Mouse (Mus musculus) midbrain, embryonic 14.5 days (tissue): ENCODE results near the gene Dhx9. TPM values are rescaled to one million over a fixed set of nuclear protein-coding genes. Genes with fewer than 3 reads are reported as not detected.
"Not testable (repeated sequence)": the region's sequence is repeated elsewhere in the genome, so short reads cannot be mapped to it uniquely, and the experiment has no call there.

Experiments used
- ATAC-seq: fragments of 200-750 bp; cut with Nextera tagmentation; 2 replicates; pipeline ENCODE4 v1.8.0; 2017; ENCODE audit warnings: moderate number of reproducible peaks, moderate library complexity; ENCODE audit not compliant: low FRiP score, low TSS enrichment
- DNase-seq: peaks from one replicate; pipeline ENCODE4 v3.0.0-alpha.2; 2015
- H3K27ac ChIP-seq: fragments of 300-500 bp; sonication (generic); replicated peaks from 2 replicates; pipeline ENCODE4 v1.5.1; 2014; ENCODE audit warnings: mild to moderate bottlenecking, low read depth, low read length, moderate library complexity
- H3K27me3 ChIP-seq: fragments of 300-500 bp; sonication (generic); 2 replicates; pipeline ENCODE4 v1.6.1; 2014; ENCODE audit warnings: low read length, control low read depth, mixed read lengths; ENCODE audit not compliant: control insufficient read depth, insufficient read depth
- H3K36me3 ChIP-seq: fragments of 300-500 bp; sonication (generic); 2 replicates; pipeline ENCODE4 v1.6.1; 2014; ENCODE audit warnings: low read length, control low read depth; ENCODE audit not compliant: control insufficient read depth, insufficient read depth
- H3K4me1 ChIP-seq: fragments of 300-500 bp; sonication (generic); 2 replicates; pipeline ENCODE4 v1.6.1; 2014; ENCODE audit warnings: mild to moderate bottlenecking, antibody characterized with exemption, low read length, control low read depth; ENCODE audit not compliant: control insufficient read depth, insufficient read depth
- H3K4me2 ChIP-seq: fragments of 300-500 bp; sonication (generic); 2 replicates; pipeline ENCODE4 v1.6.1; 2014; ENCODE audit warnings: mild to moderate bottlenecking, low read length, moderate library complexity
- H3K4me3 ChIP-seq: fragments of 300-500 bp; sonication (generic); replicated peaks from 2 replicates; pipeline ENCODE4 v1.5.1; 2014; ENCODE audit warnings: low read depth, low read length
- H3K9ac ChIP-seq: fragments of 300-500 bp; sonication (generic); replicated peaks from 2 replicates; pipeline ENCODE4 v1.6.1; 2014; ENCODE audit warnings: mild to moderate bottlenecking, low read length, moderate library complexity
- H3K9me3 ChIP-seq: fragments of 300-500 bp; sonication (generic); 2 replicates; pipeline ENCODE4 v1.6.1; 2016; ENCODE audit warnings: low read length, control low read depth, mixed read lengths; ENCODE audit not compliant: control insufficient read depth
- WGBS: fragments of 180-500 bp; shearing (Covaris S2); extraction: QIAGEN DNeasy Blood & Tissue Kit; methylation state at CpG from one replicate; pipeline ENCODE4 v1.1.7; 2014; 5-methylcytosine and 5-hydroxymethylcytosine counted together
- polyA plus RNA-seq: library from polyadenylated mRNA; unstranded; fragments of >200 nt; fragmentation: Nextera tagmentation; extraction: Ambion mirVana; gene quantifications from 2 replicates; pipeline ENCODE4 v1.2.1, GENCODE M21; 2014

The Dhx9 gene
- polyA plus RNA-seq, 1 experiment from 2014 or later, result 36.8 TPM

- H3K9ac ChIP-seq, DNase-seq, H3K27ac ChIP-seq, H3K27me3 ChIP-seq, ATAC-seq, H3K36me3 ChIP-seq, H3K4me3 ChIP-seq, H3K4me1 ChIP-seq, H3K9me3 ChIP-seq, H3K4me2 ChIP-seq: not testable (repeated sequence)
- 66% methylated on average over 3 of the region's 4 CpGs for WGBS
Observed at GRCm38 (mm10) chr1:153412663-153413396, 74.6 kb downstream of the Dhx9 start.

GRCm38 (mm10) chr1:153411723-153412122 is 75.7 kb downstream of the Dhx9 start:
- DNase-seq (no peak), ATAC-seq (no peak)
- WGBS, result 92% methylated on average over 6 of the region's 6 CpGs
- Histone ChIP-seq H3K4me1 (no peaks in the 10 kb centered on the region), H3K27ac (no peak overlapping the region), H3K4me2 (no peak overlapping the region), H3K36me3 (no peaks in the 10 kb centered on the region), H3K4me3 (no peak overlapping the region), H3K9ac (no peak overlapping the region), H3K9me3 (no peaks in the 10 kb centered on the region), H3K27me3 (no peaks in the 10 kb centered on the region)

GRCm38 (mm10) chr1:153410915-153411314 is 76.5 kb downstream of the Dhx9 start:
- not testable (repeated sequence) for H3K27ac ChIP-seq, H3K4me3 ChIP-seq, H3K9me3 ChIP-seq, H3K4me2 ChIP-seq, H3K27me3 ChIP-seq, DNase-seq, H3K4me1 ChIP-seq, H3K36me3 ChIP-seq, ATAC-seq, H3K9ac ChIP-seq
- WGBS, result 100% methylated on average over 1 of the region's 4 CpGs

- ATAC-seq, H3K9me3 ChIP-seq, H3K4me2 ChIP-seq, H3K27ac ChIP-seq, H3K9ac ChIP-seq, H3K27me3 ChIP-seq, DNase-seq, H3K4me1 ChIP-seq, H3K4me3 ChIP-seq, H3K36me3 ChIP-seq: not testable (repeated sequence)
- 87% methylated on average over 5 of the region's 5 CpGs for WGBS
Observed at GRCm38 (mm10) chr1:153408296-153408695, 79.2 kb downstream of the Dhx9 start.

- WGBS, result 88% methylated on average over 11 of the region's 11 CpGs
- H3K9ac ChIP-seq, result not testable (repeated sequence)
Observed at GRCm38 (mm10) chr1:153407641-153408040, 79.8 kb downstream of the Dhx9 start.

More at GRCm38 (mm10) chr1:153407641-153408040, 79.8 kb downstream of the Dhx9 start:
- not testable (repeated sequence) for H3K9me3 ChIP-seq, H3K4me1 ChIP-seq, H3K4me2 ChIP-seq, H3K36me3 ChIP-seq, H3K27ac ChIP-seq, DNase-seq, H3K4me3 ChIP-seq, H3K27me3 ChIP-seq, ATAC-seq

Other genes starting within 250 kb of the Dhx9 start
- gene Lamc1, start 154.9 kb downstream of the Dhx9 start, polyA plus RNA-seq, result 12.4 and 23.8 TPM in 2 replicates
- gene Shcbp1l, start 62.5 kb downstream of the Dhx9 start, polyA plus RNA-seq, result 0.26 and 0.47 TPM in 2 replicates
- 12.4 and 13.4 TPM in 2 replicates for gene Npl, start 62.4 kb upstream of the Dhx9 start, polyA plus RNA-seq
- 30.4 and 31.6 TPM in 2 replicates for gene Rgs8, start 165.4 kb upstream of the Dhx9 start, polyA plus RNA-seq